Mouse (Mus musculus): ENCODE measurements around the gene Tiam1. TPM values are rescaled to one million over a fixed set of nuclear protein-coding genes. Genes with fewer than 3 reads are reported as not detected.

The Tiam1 gene
- total RNA-seq, 2 experiments from 2014 or later: 4.4 to 5.3 TPM

DNA sequence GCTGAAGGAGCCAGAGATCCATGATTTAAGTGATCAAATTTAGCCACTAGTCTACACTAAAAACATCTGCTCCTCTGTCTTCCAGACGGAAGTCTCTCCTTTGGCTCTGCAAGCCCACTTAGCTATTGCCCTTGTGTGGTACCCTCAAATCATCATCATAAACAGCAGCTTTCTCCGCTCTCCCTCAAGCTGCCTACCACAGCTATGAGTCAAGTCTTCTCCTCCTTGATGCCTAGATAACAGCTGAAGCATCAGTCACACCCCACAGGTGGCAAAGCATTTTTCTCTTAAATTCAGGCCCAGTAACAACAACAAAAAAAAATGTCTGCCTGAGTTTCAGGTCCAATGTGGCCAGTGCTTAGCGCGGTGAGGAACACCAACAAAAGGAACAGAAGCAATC is 150.1 kb downstream of the Tiam1 start:
- no peak for DNase-seq

DNA sequence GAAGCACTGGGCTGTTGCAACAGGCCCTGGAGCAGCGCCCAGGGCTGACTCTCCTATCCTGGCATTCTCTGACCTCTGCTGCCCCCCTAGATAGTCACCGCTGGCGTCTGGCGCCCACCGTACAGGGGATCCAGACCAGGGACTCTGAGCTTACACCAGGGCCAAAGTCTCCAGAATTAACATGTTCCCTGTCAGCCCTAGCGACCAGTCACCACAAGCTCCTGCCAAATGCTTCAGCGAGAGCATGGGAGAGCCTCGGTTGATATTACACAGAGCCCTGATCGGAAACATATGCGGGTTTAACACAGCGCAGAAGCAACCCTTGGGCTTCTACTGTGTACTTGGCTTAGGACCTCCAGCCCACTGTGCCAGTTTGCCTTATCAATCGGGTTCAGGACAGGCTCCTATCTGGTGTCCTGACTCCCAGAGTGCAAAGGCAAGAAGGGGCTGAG is 151.8 kb downstream of the Tiam1 start:
- peak; percentile 53 for DNase-seq

GRCm38 (mm10) chr16:89990288-89990955 is 153.1 kb downstream of the Tiam1 start:
- no peak for DNase-seq

DNA sequence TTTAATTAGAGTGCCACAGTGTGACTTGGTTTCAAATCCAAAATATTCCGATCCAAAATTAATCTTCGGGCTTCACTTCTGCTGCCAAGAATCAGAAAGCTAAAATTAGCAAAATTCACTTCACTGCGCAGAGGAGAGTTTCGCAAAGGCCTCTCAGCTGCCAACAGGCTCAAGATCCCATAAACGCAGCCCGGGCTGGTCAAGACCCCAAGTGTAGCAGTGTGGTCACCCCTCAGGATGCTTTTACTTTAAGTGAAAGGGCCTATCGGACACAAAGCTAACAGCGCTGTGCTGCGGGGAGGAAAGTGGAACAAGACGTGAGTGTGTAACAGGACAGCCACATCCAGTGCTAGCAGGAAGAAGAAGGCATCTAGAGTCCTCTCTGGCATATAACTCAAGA is 153.8 kb downstream of the Tiam1 start:
- no peak for DNase-seq

DNA sequence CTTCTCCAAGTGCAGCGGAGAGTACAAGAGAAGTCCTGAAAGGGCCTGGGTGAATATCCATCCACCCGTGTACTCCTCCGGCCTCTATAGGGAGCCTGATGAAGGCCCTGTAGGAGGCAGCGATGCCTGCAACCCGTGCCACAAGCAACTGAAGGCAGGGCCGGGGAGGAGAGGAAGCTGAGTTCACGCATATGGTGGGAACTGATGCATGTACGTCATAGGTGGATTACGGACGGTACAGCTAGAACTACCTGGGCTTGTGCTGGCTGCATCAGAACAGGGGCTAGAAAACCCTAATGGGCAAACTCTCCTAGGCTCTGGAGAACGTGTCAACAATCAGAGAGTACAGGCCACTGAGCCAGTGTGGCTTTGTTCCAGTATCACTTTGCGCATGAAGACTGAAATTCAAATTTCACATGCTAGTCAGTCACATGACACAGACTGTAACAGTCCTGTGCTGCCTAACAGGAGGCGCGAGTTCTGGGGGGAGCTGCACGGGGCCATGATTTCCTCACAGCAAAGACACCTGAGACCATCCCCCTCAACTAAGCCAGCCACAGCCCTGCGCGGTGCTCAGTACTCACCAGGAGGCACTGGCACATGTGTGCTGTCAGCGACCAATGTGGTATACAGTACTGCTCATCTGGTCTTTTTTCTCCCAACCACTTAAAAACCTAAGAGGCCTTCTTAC is 156.8 kb downstream of the Tiam1 start:
- no peak for DNase-seq

DNA sequence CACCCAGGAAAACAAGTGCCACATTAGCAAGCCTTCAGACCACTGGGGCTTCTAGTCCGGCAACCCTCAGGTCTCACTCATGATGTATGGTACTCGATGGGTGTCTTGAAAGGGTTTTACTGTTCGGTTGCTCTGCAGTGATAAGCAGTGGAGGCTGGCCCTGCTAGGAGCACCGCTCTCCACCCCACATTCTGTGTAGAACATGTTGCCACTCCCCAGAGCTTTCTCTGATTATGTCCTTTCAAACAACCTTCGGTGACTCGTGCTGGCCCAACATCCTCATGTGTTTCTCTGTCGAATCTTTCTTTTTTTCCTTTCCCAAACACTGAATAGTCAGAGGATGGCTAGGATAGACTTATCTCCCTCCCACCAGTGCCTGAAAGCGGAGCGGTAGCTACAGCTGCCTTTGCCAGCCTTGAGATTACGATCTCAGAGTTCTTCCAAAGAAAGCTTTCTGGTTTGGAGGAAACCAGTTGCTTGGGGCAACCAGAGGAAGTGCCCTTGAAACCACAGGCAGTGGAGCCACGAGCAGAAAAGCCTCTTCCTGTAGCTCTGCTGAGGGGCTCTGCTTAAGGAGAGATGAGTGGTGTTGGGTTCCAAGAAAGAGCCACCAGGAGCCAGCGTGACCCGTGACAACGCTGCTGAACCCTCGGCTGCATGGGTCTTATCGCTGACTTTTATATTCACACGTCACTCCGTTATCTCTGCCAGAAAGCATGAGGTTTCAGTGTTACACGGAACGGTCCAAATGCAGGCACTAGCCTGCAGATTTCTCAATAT is 157.7 kb downstream of the Tiam1 start:
- DNase-seq: no peak

GRCm38 (mm10) chr16:89980075-89980744 is 163.4 kb downstream of the Tiam1 start:
- peak; percentile 58 for DNase-seq

DNA sequence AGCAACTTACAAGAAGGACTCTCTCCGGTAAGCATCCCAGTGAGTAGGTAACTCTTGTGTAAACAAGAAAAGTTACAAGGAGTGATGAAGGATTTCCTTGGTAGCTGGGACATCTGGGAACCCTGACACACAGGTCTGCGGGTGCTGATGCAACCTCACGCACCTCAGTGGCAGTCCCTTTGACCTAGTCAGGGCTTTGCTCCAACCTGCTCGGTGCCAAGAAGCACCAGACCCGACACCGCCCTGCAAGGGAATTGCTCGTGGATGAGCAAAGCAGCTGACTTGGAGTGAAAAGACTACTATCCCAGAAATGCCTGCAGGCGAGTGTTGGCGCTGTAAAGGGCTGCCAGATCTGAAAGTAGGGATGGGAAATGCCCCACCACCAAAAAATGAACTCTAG is 168.1 kb downstream of the Tiam1 start:
- no peak for DNase-seq

DNA sequence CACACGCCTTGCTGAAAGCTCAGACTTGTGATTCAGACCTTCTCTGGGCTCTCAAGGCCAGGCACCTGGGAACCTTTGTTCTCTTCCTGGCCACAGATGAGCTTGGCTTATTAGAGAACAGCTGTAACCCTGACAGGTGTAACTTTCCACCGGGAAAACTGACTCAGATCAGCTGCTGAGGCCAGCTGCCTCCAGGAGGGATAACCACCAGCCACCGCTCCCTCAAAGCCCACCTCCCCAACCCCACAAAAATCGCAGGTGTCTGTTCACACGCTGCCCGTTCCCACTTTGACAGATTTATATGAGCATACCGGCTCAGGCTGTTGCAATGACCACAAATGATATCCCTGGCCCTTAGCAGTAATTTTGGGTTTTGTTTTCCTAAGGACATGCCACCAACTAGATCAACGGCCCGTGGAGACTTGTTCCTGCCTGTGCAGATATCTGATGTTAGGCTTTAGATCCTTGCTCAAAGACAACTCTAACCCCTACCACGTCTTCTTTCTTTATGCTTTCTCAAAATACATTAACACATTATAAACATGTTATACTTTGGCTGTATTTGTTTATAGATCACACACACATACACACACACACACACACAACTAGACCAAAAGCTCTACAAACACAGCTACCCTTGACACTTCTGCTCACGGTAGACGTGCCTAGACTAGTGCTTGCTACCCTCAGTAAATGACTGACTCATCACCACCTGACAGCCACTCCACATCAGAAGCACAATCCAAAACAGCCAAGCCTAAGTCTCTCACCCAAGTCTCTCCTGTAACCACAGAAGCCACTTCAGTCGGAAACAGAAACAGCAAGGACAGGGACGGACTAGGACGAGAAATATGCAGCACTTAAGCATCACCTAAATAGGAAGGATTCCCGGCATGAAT is 169.5 kb downstream of the Tiam1 start:
- no peak for DNase-seq

GRCm38 (mm10) chr16:89972854-89973487 is 170.6 kb downstream of the Tiam1 start:
- DNase-seq: no peak

DNA sequence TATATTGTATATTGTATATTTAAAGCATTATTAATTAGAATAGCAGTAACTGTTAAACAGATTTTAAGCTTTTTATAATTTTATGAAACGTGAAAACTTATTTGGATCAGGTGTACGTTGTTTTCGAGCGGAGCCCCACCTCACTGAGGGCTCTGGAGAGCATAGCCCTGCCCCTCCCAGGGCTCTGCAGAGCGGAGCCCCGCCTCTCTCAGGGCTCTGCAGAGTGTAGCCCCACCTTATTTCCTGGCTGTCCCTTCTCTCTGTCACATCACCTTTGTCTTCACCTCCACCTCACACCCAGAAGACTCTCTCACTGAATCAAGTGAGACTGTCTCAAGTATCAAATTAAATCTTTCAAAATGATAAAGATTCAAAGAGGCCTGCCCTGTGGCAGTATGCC is 171.6 kb downstream of the Tiam1 start:
- no peak for DNase-seq

- no peak for DNase-seq
These were observed 175.5 kb downstream of the Tiam1 start for GRCm38 (mm10) chr16:89968058-89968457.

GRCm38 (mm10) chr16:89962876-89963275 is 180.7 kb downstream of the Tiam1 start:
- no peak for DNase-seq

DNA sequence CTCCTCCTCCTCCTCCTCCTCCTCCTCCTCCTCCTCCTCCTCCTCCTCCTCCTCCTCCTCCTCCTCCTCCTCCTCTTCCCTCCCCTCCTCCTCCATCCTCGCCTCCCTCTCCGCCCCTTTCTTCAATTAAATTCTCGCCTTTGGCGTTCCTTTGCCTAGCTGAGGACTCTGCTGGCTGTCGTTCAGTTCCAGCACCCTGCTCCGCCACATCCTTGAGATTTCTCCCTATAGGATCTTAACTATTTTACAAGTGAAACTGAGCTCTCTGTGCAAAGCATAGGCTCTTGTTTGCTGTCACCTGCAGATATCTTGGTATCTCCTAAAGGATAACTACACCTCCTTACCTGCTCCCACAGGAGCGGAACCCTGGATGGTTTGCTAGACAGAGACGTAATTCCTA is 182.7 kb downstream of the Tiam1 start:
- no peak for DNase-seq

DNA sequence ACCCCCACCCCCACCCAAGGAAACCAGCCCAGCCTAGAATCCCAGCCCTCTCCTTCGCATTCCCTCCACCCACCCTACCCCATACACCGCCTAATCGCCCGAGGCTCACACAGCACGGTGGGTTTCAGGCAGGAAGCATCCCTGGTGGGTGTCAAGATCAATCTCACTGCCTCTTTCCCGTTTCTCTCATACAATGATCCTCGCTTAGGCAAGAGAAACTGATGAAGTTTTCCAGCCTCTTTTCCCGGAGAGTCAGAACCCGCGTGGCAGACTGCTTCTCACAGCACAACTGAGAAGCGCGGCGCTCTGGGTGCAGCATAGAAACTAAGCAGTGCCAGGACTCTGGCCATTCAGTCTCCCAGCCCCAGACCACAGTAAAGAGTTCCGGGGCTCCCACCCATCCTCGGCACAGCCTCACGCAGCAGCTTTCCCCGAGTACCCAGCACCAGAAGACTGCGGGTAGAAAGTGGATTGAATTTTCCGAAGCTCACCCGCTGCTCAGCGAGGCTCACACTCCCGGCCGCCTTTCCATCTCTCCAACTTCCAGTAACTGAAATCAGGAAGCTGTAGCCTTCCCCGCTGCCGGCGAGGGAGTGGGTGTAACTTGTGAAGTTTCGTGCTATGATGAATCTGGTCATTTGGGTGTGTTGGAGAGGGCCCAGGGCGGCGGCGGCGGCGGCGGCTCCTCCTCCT is 183.2 kb downstream of the Tiam1 start:
- peak; percentile 54 for DNase-seq

- DNase-seq: no peak
These were observed 184.6 kb downstream of the Tiam1 start for GRCm38 (mm10) chr16:89958982-89959381.

- no peak for DNase-seq
These were observed 185.5 kb downstream of the Tiam1 start for GRCm38 (mm10) chr16:89958030-89958429.

DNA sequence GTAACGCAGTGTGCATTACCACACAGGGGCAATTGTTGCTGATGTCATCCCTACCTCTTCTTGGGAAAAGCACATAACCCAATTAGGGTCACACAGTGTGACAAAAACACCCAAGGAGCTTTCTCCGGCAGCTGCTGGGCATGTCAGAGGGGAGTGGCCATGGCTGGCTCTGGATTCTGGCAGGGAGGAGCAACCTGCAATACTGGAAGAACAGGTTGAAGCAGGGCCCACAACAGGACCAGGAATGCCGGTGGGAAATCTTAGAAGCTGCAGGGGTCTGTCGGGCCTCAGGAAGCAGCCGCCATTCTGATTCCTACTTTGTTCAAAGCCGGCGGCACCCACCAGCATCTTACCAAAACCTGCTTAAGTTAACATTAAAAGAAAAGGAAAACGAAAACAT is 189.0 kb downstream of the Tiam1 start:
- DNase-seq: no peak

- no peak for DNase-seq
These were observed 189.5 kb downstream of the Tiam1 start for GRCm38 (mm10) chr16:89954114-89954513.

GRCm38 (mm10) chr16:89952821-89953220 is 190.7 kb downstream of the Tiam1 start:
- DNase-seq: no peak
